Mouse (Mus musculus) forebrain, embryonic 13.5 days (tissue): ENCODE data around the gene Trit1. TPM values are rescaled to one million over a fixed set of nuclear protein-coding genes. Genes with fewer than 3 reads are reported as not detected.

Experiments used
- ATAC-seq: fragments of 200-750 bp; cut with Nextera tagmentation; 2 replicates; pipeline ENCODE4 v1.8.0; 2017
- H3K27ac ChIP-seq: fragments of 300-500 bp; sonication (generic); 2 replicates; pipeline ENCODE4 v1.5.1; 2015; ENCODE audit warnings: inconsistent platforms, mild to moderate bottlenecking, moderate library complexity
- H3K27me3 ChIP-seq: fragments of 300-500 bp; sonication (generic); 2 replicates; pipeline ENCODE4 v1.6.1; 2015; ENCODE audit warnings: mild to moderate bottlenecking, inconsistent platforms
- H3K36me3 ChIP-seq: fragments of 300-500 bp; sonication (generic); 2 replicates; pipeline ENCODE4 v1.6.1; 2015; ENCODE audit warnings: mild to moderate bottlenecking, inconsistent platforms; ENCODE audit not compliant: poor library complexity, severe bottlenecking
- H3K4me1 ChIP-seq: fragments of 300-500 bp; sonication (generic); 2 replicates; pipeline ENCODE4 v1.6.1; 2015; ENCODE audit warnings: inconsistent platforms
- H3K4me2 ChIP-seq: fragments of 300-500 bp; sonication (generic); 2 replicates; pipeline ENCODE4 v1.6.1; 2015; ENCODE audit warnings: inconsistent platforms, mild to moderate bottlenecking, moderate library complexity
- H3K4me3 ChIP-seq: fragments of 300-500 bp; sonication (generic); 2 replicates; pipeline ENCODE4 v1.5.1; 2015; ENCODE audit warnings: mild to moderate bottlenecking, inconsistent platforms
- H3K9ac ChIP-seq: fragments of 300-500 bp; sonication (generic); 2 replicates; pipeline ENCODE4 v1.6.1; 2015; ENCODE audit warnings: mild to moderate bottlenecking, inconsistent platforms
- H3K9me3 ChIP-seq: fragments of 300-500 bp; sonication (generic); replicated peaks from 2 replicates; pipeline ENCODE4 v1.6.1; 2016; ENCODE audit warnings: inconsistent platforms
- WGBS: fragments of 180-500 bp; shearing (Covaris S2); methylation state at CpG from one replicate; pipeline ENCODE4 v1.1.7; 2015; 5-methylcytosine and 5-hydroxymethylcytosine counted together
- polyA plus RNA-seq: library from polyadenylated mRNA; unstranded; fragments of >200 nt; fragmentation: Nextera tagmentation; extraction: Ambion mirVana; gene quantifications from 2 replicates; pipeline ENCODE4 v1.2.1, GENCODE M21; 2015

The Trit1 gene
- polyA plus RNA-seq, 1 experiment from 2014 or later: 26.0 TPM

DNA sequence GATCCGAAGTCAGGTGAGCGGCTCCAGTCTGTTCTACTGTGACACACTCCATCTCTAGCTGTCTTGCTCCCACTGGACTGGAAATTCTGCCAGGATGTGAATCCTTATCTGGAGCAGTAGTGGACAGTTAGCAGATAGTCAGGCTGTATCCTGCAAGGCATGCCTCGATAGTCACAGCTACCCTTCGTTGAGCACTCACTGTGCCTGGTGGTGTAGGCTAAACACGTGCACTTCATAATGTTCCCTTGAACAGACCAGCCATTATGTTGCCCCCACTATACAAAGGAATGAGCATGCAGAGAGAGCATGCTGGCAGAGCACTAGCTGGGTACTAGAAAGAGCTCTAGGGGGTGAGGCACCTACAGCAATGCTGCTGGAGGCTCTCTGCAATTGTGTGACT is 45.3 kb downstream of the Trit1 start:
- no peaks in the 10 kb centered on the region for H3K9me3 ChIP-seq
- H3K27ac ChIP-seq: no peak overlapping the region
- no peak overlapping the region for H3K4me2 ChIP-seq
- no peaks in the 10 kb centered on the region for H3K27me3 ChIP-seq
- peaks cover 9% of the 10 kb centered on the region; the same call in 1 of the 2 replicates for H3K4me1 ChIP-seq
- no peak overlapping the region for H3K4me3 ChIP-seq
- no peak overlapping the region for H3K9ac ChIP-seq
- WGBS: 69% methylated on average over 5 of the region's 5 CpGs
- ATAC-seq: 0 out of 2 replicates have a peak, but pooled peaks have one; percentile 38
- peaks cover 3% of the 10 kb centered on the region for H3K36me3 ChIP-seq

DNA sequence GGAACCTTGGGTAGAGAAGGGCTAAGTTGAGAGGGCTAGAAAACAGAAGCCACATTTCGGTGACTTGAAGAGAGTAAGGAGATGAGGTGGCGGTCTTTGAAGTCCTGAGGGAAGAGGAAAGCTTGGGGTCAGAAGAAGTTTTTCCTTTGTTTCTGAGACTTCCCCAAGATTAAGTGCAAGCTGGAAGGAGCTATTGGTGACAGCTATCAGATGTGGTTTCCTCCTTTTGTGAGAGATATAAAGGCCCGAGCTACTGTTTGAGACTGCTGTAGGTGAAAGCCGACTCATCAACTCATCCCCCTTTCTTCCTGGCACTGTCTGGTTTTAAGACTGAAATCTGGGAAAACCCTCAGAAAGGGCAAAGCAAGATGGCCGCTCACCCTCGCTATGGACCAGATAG is 52.2 kb downstream of the Trit1 start:
- H3K4me2 ChIP-seq: no peak overlapping the region
- no peak overlapping the region for H3K27ac ChIP-seq
- no peaks in the 10 kb centered on the region for H3K36me3 ChIP-seq
- H3K4me1 ChIP-seq: no peaks in the 10 kb centered on the region; the same call in 1 of the 2 replicates
- H3K27me3 ChIP-seq: no peaks in the 10 kb centered on the region
- no peaks in the 10 kb centered on the region for H3K9me3 ChIP-seq
- no peak for ATAC-seq
- H3K4me3 ChIP-seq: no peak overlapping the region
- 90% methylated on average over 6 of the region's 6 CpGs for WGBS
- H3K9ac ChIP-seq: no peak overlapping the region

- Histone ChIP-seq H3K4me3 (no peak overlapping the region), H3K27ac (no peak overlapping the region), H3K4me2 (peak overlapping the region; percentile 33), H3K27me3 (no peaks in the 10 kb centered on the region), H3K9me3 (no peaks in the 10 kb centered on the region), H3K36me3 (no peaks in the 10 kb centered on the region), H3K4me1 (no peaks in the 10 kb centered on the region; the same call in 1 of the 2 replicates), H3K9ac (peak overlapping the region; percentile 10; the same call in 1 of the 2 replicates)
- peak; percentile 41; the same call in 1 of the 2 replicates for ATAC-seq
- 14% methylated on average over 13 of the region's 13 CpGs for WGBS
Observed at GRCm38 (mm10) chr4:123071266-123071966, 55.0 kb downstream of the Trit1 start.

GRCm38 (mm10) chr4:123076928-123077327 is 60.5 kb downstream of the Trit1 start:
- 71% methylated on average over 8 of the region's 8 CpGs for WGBS
- no peaks in the 10 kb centered on the region for H3K36me3 ChIP-seq
- no peak overlapping the region for H3K4me2 ChIP-seq
- H3K4me3 ChIP-seq: no peak overlapping the region
- H3K4me1 ChIP-seq: peaks cover 4% of the 10 kb centered on the region
- no peaks in the 10 kb centered on the region for H3K27me3 ChIP-seq
- H3K9ac ChIP-seq: no peak overlapping the region
- no peak overlapping the region for H3K27ac ChIP-seq
- H3K9me3 ChIP-seq: no peaks in the 10 kb centered on the region
- ATAC-seq: no peak

- no peaks in the 10 kb centered on the region for H3K9me3 ChIP-seq
- no peaks in the 10 kb centered on the region for H3K36me3 ChIP-seq
- no peak for ATAC-seq
- H3K4me2 ChIP-seq: no peak overlapping the region
- H3K27ac ChIP-seq: no peak overlapping the region
- peaks cover 4% of the 10 kb centered on the region for H3K4me1 ChIP-seq
- no peaks in the 10 kb centered on the region for H3K27me3 ChIP-seq
- H3K4me3 ChIP-seq: no peak overlapping the region
- 89% methylated on average over 4 of the region's 4 CpGs for WGBS
- H3K9ac ChIP-seq: no peak overlapping the region
Observed at GRCm38 (mm10) chr4:123078231-123078630, 61.8 kb downstream of the Trit1 start.

GRCm38 (mm10) chr4:123080791-123081190 is 64.4 kb downstream of the Trit1 start:
- no peak overlapping the region for H3K9ac ChIP-seq
- no peaks in the 10 kb centered on the region for H3K9me3 ChIP-seq
- H3K4me2 ChIP-seq: no peak overlapping the region
- H3K27me3 ChIP-seq: no peaks in the 10 kb centered on the region
- H3K36me3 ChIP-seq: no peaks in the 10 kb centered on the region
- 38% methylated on average over 13 of the region's 13 CpGs for WGBS
- no peak for ATAC-seq
- H3K27ac ChIP-seq: no peak overlapping the region
- H3K4me3 ChIP-seq: no peak overlapping the region
- H3K4me1 ChIP-seq: peaks cover 4% of the 10 kb centered on the region

DNA sequence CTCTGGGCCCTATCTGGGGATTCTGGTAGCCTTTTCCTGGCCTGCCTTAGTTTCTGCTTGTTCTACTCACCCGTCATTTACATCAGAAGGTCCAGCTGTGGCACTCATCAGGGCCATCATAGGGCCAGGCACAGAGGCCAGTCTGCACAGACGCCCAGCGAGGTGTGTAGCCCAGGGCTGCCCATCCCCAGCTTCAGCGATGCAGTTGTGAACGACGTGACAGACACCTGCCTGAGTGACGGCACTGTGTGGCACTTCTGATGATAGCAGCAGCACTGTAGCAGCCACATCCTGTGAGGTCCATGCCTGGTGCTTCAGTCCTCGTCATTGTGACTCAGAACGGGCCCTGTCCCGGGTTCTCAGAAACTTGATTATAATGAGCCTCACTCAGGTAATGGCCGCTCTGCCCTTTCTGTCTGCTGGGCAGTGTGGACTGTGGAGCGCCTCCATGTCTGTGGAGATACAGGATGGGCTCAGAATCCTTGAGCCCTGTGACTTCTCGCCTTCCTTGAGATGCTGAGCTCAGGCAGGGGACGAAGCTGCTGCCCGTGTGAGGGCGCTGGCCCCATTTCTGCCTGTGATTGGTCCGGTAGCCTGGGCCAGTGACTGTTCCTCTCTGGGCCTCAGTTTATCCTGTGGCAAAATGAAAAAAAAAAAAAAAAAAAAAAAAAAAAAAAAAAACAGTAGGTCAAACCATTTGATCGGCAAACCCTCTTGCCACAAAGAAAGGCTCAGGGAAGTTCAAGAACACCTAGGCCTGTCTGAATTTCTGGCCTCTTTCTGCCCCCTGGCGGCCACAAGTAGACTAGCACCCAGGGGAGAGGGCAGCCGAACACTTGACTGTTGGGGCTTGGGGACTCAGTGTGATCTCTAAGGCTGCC is 66.1 kb downstream of the Trit1 start:
- Histone ChIP-seq H3K9me3 (no peaks in the 10 kb centered on the region), H3K4me2 (no peak overlapping the region), H3K36me3 (no peaks in the 10 kb centered on the region), H3K27ac (no peak overlapping the region), H3K9ac (no peak overlapping the region), H3K4me1 (peaks cover 4% of the 10 kb centered on the region), H3K4me3 (no peak overlapping the region), H3K27me3 (no peaks in the 10 kb centered on the region)
- ATAC-seq: peak; percentile 64
- WGBS: 71% methylated on average over 20 of the region's 20 CpGs

GRCm38 (mm10) chr4:123083323-123083902 is 67.0 kb downstream of the Trit1 start:
- Histone ChIP-seq H3K27ac (no peak overlapping the region), H3K4me3 (no peak overlapping the region), H3K36me3 (no peaks in the 10 kb centered on the region), H3K9me3 (no peaks in the 10 kb centered on the region), H3K27me3 (no peaks in the 10 kb centered on the region), H3K4me1 (peaks cover 4% of the 10 kb centered on the region), H3K4me2 (no peak overlapping the region), H3K9ac (no peak overlapping the region)
- no peak for ATAC-seq
- 65% methylated on average over 13 of the region's 13 CpGs for WGBS

DNA sequence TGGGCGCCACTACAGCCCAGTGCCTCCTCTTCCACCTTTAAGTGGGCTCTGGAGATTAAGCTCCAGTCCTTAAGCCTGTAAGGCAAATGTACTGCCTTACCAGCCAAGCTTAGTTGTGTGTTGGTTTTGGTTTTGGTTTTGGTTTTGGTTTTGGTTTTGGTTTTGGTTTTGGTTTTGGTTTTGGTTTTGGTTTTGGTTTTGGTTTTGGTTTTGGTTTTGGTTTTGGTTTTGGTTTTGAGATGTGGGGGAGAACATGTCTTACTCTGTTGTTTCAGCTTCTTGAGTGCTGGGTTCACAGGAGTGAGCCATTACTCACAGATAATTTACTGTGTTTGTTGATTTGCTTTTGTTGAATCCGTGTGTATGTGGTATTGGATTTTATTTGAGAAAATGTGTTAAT is 68.9 kb downstream of the Trit1 start:
- no peak overlapping the region for H3K27ac ChIP-seq
- ATAC-seq: no peak
- no peak overlapping the region for H3K4me2 ChIP-seq
- H3K4me3 ChIP-seq: no peak overlapping the region
- no peak overlapping the region for H3K9ac ChIP-seq
- H3K9me3 ChIP-seq: no peaks in the 10 kb centered on the region
- 84% methylated on average over 2 of the region's 2 CpGs for WGBS
- H3K27me3 ChIP-seq: no peaks in the 10 kb centered on the region
- peaks cover 4% of the 10 kb centered on the region for H3K4me1 ChIP-seq
- H3K36me3 ChIP-seq: no peaks in the 10 kb centered on the region

GRCm38 (mm10) chr4:123086381-123086780 is 70.0 kb downstream of the Trit1 start:
- Histone ChIP-seq H3K4me3 (no peak overlapping the region), H3K27me3 (no peaks in the 10 kb centered on the region), H3K36me3 (no peaks in the 10 kb centered on the region), H3K9ac (no peak overlapping the region), H3K27ac (no peak overlapping the region), H3K4me1 (no peaks in the 10 kb centered on the region; the same call in 1 of the 2 replicates), H3K4me2 (no peak overlapping the region), H3K9me3 (no peaks in the 10 kb centered on the region)
- ATAC-seq: no peak
- WGBS: 90% methylated on average over 4 of the region's 4 CpGs

DNA sequence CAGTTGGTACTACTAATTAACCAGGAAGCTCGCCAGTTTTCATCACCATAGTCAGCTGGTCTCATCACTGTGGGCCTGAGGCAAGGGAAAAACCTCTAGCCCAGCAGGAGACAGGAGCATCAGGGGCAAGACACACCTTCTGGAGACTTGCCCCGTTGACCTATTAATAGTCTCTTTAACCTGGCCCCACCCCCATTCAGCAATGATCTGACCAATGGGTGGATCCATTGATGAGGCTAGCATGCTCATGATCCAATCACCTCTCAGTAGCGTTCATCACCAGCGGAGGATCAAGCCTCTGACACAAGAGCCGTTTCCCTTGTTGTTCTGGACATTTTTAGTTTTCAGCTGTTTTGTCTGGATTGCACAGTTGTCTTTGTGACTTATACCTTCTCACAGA is 76.2 kb downstream of the Trit1 start:
- no peak for ATAC-seq
- 76% methylated on average over 5 of the region's 5 CpGs for WGBS
- H3K9me3 ChIP-seq: no peaks in the 10 kb centered on the region

More for the DNA sequence above, 76.2 kb downstream of the Trit1 start:
- Histone ChIP-seq H3K4me3 (no peak overlapping the region), H3K4me2 (no peak overlapping the region), H3K4me1 (no peaks in the 10 kb centered on the region), H3K27ac (no peak overlapping the region), H3K9ac (no peak overlapping the region), H3K27me3 (no peaks in the 10 kb centered on the region), H3K36me3 (no peaks in the 10 kb centered on the region)
